Mouse (Mus musculus) lung, postnatal 0 days (tissue): ENCODE results near the gene Rbm19.

ENCODE experiments used
- CTCF ChIP-seq: IDR thresholded peaks from 2 replicates; pipeline ENCODE4 v1.5.1; 2016; ENCODE audit warnings: antibody characterized with exemption, mild to moderate bottlenecking
- EP300 ChIP-seq: IDR thresholded peaks from 2 replicates; pipeline ENCODE4 v1.6.1; 2016; ENCODE audit warnings: antibody characterized with exemption, mild to moderate bottlenecking, control low read depth

- 0 out of 2 replicates have a peak, but pooled peaks have one; percentile 11 for TF ChIP-seq EP300
- TF ChIP-seq CTCF = no peak
These were observed 12.8 kb upstream of the Rbm19 start for GRCm38 (mm10) chr5:120103458-120103857.
